Mouse (Mus musculus) naive thymus-derived CD4-positive, alpha-beta T cell, adult 2 months (primary cell): Measurements from ENCODE around the gene Aprt.
A peak's percentile ranks its signal among the peaks of the same experiment; 100 is the strongest.

ENCODE experiments used
- DNase-seq: peaks from one replicate; pipeline ENCODE4 v3.0.0-alpha.2; 2011; ENCODE audit warnings: low read depth

Gene Aprt

DNA sequence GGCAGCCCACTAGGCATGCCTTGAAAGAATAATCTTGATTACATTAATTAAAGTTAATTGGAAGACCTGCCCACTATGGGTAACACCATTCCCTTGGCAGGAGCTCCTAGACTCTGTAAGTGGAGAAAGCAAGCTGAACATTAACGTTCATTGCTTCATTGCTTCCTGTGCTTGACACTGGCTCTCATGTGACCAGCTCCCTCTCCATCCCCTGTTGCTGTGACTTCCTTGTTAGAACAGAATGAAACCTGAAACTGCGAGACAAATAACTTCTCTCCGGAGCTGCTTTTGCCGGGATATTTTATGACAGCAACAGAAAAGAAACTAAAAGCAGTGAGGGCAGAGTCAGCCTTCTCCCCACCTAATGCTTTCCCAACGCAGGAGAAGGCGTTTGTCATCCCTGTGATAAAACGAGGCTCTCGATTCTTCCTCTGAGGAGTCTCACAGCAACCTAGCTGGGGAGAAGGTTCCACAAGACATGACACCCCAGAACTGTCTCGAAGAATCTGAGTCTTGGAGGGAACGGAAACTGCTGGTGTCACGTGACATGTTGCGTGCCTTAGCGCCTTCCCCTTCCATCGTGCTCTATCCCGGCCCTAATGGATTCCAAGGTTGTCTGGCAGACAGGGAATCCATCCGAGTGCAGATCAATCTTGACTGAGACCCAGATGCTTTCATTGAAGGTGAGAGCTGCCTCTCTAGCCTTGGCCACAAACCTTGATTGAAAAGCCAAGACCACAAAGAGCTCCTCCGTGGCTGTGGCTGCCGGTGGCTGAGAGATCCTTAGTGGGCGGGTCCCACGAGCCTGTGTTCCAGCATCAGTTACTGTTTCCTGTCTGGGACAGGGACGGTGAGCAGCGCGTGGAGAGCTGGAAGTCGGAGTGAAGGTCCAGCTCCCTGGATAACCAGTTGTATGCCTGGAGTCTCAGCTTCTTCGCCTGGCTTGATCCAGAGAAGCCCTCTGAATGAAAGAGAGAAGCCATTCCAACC is 12.1 kb downstream of the Aprt start:
- no peak for DNase-seq

GRCm38 (mm10) chr8:122561199-122561598 is 15.5 kb downstream of the Aprt start:
- peak; percentile 78 for DNase-seq

- no peak for DNase-seq
Observed at GRCm38 (mm10) chr8:122558671-122559349, 17.9 kb downstream of the Aprt start.

- DNase-seq, result peak; percentile 49
Observed at GRCm38 (mm10) chr8:122557248-122558038, 19.3 kb downstream of the Aprt start.

DNA sequence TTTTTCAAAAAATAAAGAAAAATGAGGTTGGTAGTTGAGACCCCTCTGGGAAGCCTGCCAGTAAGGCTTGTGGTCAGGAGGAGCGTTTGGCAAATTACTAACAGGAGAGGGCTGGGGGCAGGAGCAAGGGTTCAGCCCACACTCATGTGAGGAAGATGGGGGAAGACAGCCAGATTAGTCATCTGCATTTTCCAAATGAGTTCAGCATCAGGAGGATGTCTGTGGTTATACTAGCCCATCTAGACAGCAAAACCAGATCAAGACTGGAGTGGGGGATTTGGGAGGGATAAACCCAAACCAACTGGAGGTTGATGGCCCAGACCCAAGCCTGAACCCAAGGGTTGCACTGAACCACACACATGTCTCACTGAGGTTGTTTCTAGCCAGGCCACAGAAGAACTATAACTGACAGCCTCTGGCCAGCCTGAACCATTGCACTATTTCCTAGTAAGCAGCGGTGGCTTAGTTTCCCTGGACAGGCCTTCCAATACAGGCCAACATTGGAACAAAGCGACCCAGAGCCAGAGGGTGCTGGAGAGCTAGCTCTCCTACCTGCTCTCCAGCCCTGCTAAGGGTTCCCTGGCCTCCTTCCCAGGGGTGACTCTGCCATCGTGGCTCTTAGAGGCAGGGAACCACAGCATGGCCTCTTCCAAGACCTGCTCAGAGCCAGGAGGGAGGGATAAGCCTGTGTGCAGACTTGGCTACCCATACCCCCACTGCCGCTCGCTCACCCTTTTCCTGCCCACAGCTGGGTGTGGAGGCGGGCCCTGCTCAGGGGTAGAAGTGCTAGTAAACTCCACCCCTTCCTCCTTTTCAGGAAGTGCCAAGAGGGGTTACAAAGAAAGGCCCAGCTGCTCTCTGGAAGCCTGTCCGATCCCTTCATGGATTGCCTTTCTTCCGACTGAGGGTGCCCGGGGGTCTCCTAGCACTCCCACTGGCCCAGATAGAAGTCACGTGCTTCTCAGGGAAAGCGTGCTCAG is 20.4 kb downstream of the Aprt start:
- peak; percentile 85 for DNase-seq

DNA sequence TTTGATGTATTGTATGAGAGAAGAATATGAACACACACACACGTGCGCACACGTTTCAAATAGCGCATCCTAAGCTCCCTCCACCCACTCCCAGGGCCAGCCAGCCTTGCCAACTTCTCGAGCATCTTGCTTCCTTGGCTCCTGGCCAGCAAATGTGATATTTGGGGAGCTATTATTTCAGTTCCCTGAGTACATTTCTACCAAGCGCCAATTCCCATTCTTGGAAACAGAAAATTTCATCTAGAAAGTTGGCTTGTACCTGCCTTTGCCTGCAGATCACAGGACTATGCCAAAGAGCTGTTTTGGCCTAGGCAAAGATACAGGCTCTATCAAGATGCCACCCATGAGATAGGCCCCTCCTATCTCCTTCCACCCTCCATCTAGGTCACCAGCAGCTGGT is 21.9 kb downstream of the Aprt start:
- no peak for DNase-seq

- peak; percentile 98 for DNase-seq
Observed at GRCm38 (mm10) chr8:122551265-122552051, 25.3 kb downstream of the Aprt start, which contains the start of gene Piezo1. Gene Piezo1 (minus strand): TSS chr8:122551329.

DNA sequence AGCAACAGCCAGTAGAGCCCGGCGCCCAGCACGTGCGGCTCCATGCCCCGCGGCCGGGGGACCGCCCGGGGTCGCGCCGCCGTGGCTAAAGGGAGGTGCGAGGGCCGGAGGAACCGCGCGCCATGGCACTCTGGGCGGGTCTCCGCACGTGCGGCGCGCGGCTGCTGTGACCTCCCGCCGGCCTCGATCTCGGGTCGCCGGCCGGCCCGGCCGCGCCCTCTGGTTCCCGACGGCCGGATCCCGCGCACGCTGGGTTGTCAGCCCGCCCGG is 25.8 kb downstream of the Aprt start:
- DNase-seq, result no peak

DNA sequence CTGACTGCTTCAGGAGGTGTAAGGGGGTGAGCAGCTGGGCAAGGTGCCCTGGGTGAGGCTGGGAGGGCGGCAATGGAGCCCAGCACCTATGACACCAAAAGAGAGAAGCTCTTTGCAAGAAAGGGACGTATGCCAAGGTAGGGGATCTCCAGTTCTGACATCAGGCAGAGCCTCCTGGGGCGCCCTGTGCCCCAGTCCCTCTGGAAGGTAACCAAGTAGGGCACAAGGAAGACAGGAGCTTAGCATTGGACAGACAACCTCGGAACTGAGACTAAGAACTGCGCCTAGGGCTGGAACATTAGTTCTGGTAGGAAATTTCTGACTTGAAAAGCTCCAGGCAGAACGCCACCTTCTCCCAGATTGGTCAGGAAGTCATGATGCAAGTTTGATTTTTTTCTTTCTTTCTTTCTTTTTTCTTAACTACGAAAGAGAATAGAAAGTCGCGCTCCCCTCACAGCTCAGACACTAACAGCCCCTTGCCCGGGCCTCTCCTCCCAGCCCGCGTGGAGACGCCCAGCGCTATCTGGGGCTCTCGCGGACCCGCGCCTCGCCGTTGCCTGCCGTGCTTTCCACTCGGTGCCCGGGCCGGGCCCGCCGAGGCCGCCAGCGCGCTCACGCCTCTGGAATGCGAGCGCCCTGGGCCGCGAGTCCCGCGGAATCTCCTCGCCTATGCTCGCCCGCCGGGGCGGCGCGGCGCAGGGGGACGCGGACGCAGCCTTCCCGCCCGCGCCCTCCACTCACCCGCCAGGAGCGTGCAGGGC is 26.3 kb downstream of the Aprt start:
- peak; percentile 65 for DNase-seq

DNA sequence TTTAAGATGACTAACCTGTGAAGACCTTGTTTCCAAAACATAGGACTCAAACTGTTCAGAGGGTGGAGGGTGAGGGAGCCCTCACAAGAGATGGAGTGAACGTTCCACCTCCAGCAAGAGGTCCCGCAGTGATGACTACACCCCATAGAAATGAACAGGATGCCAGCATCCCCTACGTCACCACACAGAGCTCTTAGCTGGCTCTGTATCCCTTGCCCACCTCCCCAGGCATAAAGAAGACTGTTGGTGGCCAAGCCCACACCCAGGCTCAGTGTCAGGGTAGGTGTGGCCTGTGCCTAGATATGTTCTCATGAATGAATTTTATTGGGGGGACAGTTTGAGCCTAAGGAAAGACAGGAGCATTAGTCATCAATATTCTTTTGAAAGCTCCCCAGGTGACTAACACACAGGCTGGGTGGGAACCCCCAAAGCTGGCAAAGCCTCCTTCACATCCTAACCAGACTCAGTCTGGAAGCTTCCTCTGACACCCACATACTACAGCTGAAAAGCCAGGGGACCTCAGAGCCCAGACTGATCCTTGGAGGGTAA is 27.7 kb downstream of the Aprt start:
- peak; percentile 61 for DNase-seq

DNA sequence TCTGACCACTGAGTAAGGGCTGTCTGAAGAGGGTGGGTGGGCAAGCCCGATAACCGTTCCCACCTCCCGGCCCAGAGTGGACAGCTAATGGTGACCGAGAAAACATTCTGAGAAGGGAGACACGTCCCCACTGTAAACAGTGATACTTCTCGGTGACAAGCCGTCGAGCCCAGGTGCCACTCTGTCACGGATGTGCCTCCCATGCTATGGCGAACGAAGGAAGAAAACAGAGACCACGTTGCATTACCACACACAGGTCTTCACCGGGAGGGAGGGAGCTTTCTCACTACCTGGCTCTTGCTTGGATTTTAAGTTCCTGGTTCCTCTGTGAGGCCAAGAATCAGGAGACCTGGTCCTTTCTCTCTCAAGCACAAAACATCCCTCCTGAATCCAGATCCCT is 28.4 kb downstream of the Aprt start:
- DNase-seq, result peak; percentile 52

DNA sequence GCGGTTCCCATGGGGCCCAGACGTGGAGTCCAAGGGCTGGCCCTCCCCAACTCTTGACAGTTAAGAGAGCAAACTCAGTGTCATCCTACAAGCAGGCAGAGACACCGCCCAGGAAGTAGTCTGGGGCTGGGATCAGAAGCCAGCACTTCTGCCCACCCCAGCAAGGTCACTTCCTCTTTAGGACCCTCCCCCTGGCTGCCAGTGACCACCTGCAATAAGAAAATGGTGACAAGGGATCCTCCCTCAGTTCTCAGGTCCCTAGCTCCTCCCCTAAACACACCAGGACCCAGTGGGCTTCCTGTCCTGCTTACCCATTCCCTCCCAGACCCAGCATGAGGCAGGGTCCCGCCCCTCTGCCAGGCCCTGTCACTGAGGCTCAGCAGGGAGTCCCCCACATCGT is 28.9 kb downstream of the Aprt start:
- DNase-seq, result peak; percentile 80

- no peak for DNase-seq
Observed at GRCm38 (mm10) chr8:122546811-122547453, 29.8 kb downstream of the Aprt start.

- DNase-seq, result no peak
Observed at GRCm38 (mm10) chr8:122546066-122546755, 30.5 kb downstream of the Aprt start.

GRCm38 (mm10) chr8:122544138-122544537 is 32.6 kb downstream of the Aprt start:
- DNase-seq, result no peak

DNA sequence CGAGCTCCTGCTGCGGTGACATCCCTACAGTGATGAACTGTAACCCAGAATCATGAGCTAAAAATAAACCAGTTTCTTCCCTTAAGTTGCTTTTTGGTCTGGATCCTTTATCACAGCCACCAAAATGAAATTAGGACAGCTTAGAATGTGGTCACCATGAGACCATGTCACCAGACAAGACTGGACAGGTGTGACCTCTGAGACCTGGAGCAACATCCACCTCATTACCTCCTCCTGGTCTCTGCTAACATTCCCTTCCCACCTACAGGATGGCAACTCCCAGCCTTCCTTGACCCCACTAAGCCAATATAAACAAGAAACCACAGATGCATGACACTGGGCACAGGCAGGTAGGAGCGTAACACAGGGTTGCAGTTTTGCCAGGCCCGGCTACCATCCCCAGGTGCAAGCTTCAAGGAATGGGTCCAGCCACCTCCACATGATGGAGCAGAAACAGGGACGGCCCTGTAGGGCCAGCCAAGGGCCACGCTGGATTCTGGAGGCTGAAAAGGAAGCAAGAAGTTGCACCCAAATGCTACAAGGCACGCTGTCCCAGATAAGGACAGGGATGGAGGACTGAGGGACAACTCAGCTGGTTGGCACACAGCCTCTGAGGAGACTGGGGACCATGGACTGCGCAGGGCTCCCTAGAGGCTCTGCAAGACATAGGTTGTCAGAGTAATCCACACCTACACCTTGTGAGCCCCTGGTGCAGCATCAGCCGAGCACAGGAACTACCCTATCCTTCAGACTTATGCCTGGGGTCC is 38.2 kb downstream of the Aprt start:
- DNase-seq, result no peak

DNA sequence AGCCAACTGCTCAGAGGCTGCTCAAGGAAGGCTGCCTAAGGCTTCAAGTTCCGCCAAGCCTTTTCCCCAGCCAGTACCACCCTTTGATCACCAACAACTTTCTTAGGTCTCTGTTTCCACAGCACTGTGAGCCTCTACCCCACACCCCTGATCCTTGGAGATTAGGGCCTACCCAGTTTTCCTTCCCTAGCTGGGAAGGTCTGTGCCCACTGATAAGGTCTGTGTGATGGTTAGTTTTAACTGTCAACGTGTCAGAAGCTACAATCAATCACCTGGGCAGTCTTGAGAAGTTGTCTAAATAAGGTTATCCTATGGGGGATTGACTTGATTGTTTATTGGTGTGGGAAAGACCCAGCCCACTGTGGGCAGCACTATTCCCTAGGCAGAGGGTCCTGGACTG is 38.9 kb downstream of the Aprt start:
- DNase-seq, result no peak

GRCm38 (mm10) chr8:122537033-122537432 is 39.7 kb downstream of the Aprt start:
- DNase-seq, result no peak
